Mouse (Mus musculus): Measurements from ENCODE around the gene Gm7029.
"Not testable (repeated sequence)": the region's sequence is repeated elsewhere in the genome, so short reads cannot be mapped to it uniquely, and the experiment has no call there.

Gene Gm7029

DNA sequence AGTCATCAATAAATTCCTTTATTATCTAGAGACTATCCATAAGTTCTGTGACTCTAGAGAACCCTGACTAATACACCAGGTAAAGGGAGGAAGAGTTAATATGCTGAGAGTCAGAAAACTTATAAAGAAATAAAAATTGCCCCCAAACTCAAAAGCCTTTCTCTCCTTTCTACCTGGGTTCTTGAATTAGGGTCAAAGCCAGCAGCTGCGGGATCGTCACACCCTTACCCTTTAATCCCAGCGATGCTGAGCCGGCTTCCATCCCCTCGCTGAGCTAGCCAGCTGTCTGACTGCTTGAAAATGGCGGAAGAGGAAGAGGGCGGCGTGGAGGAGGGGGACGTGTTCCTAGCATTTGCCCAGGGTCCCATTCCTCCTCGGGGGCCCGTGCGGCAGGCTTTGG is at the start of gene Gm7029:
Gene Gm7029 (plus strand): TSS at position 301 of the 400 bp plus-strand sequence.
- DNase-seq = not testable (repeated sequence)

DNA sequence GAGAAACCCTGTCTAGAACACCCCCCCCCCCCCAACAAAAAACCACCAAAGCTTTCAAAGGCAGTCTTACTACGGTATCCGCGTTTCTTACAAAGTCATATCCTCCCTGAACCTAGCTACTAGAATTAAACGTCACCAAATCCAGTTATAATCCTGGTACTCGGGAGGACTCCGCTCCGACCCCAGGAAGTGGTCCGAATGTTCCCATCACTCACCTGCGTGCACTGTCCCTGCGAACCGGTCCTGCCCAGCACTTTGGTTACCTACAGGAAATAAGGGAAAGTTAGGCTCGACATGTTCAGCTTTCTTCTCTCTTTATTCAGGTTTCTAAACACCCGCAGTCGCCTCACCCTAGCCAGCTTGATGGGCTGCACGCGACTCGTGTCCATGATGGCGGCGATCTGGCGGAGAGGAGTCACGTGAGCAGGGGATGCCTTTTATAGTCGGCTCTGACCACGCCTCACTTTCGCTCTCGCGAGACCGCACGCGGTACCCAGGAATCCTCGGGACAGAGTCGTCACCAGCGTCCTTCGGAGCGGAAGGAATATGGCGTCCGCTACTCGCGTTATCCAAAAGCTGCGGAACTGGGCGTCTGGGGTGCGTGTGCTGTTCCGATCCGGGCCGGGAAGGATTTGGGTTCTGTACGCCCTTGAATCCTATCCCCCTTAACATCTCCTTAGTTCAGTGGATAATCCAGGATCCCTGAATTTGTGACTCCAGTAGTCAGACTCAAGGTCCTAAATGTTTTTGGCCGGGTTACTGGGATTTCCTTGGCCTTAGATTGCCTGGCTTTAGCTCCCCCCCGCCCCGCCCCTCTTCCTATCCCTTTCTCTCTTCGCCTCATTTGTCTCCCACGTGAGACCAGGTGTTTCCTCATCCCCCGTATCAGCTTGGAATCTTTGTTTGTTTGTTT is 49.3 kb upstream of the Gm7029 start, which contains the start of the genes Rps28 and Ndufa7:
Gene Rps28 (minus strand): TSS at position 479 of the 913 bp plus-strand sequence.
Gene Ndufa7 (plus strand): TSS at position 489 of the 913 bp plus-strand sequence.
- peak; percentile 97 for DNase-seq

DNA sequence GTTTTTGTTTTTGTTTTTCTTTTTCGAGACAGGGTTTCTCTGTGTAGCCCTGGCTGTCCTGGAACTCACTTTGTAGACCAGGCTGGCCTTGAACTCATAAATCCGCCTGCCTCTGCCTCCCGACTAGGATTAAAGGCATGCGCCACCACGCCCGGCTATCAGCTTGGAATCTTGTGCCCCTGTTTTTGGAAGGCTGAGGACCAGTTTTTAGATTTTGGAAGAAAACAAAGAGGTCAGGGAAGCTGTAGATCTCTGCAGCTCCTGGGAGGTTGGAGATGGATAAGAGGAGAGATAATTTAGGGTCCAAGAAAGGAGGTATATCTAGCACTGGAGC is 48.7 kb upstream of the Gm7029 start:
- DNase-seq = not testable (repeated sequence)

DNA sequence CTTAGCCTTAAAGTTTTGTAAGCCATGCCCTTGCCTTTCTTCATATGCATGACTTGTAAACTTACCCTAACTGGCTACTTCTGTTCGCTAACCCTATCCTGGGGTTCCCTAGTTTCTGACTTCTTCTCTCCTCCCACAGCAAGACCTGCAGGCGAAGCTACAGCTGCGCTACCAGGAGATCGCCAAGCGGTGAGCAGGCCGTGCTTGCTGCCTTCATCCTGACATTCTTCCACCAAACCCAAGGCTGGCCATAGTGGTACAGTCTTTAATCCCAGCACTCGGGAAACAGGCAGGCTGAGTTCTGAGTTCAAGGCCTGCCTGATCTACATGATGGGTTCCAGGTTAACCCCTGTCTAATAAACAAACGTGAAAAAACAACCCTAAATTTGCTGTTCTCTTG is 48.2 kb upstream of the Gm7029 start:
- no peak for DNase-seq

DNA sequence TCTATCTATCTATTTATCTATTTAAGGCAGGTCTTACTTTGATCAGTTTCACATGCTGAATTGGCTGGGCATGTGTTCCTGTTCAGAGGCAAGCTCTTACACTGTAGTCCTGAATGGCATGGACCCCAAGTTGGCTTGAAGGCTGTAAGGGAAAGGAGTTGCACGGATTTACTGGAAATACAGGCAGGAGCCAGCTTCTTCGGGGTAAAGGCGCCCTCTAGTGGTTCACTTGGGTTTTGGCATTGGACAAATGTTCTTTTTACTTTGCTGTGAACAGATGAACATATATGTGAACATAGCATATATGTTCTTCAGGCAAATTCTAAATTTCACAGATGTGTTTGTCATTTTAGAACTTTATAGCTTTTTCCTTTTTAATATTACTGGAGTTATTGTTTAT is 46.8 kb upstream of the Gm7029 start:
- peak; percentile 77 for DNase-seq

DNA sequence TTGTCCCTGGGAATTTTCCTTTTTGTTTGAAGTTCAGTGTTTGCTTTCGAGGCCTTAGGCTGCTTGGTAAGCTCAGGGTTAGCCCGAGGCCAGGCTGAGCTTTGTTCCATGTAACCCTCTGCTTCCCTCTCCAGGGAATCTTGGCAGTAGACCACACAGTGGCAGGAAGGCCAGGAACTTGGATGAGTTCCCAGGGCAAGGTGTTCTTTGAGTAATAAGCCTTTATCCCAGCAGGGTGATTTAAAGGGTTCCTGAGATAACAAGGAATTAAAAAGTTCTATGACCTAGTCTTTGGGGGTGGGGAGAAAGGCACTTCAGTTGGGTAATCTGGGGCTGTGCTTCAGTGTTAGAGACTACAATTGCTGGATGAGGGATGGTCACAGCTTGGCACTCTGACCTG is 44.7 kb upstream of the Gm7029 start:
- DNase-seq = no peak

DNA sequence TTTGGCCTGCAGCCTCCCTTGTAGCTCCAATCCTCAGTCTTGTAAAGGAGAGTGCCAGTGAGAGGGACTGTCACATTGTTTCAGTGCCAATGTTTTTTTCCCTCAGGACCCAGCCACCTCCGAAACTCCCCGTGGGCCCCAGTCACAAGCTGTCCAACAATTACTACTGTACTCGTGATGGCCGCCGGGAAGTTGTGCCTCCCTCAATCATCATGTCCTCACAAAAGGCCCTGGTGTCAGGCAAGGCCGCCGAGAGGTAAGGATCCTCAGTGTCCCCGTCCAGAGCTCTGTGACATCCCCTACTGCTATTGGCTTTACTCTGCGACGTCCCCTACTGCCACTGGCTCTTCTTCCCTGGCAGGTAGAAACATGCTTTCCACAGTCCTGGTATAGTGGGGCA is 44.1 kb upstream of the Gm7029 start:
- no peak for DNase-seq

DNA sequence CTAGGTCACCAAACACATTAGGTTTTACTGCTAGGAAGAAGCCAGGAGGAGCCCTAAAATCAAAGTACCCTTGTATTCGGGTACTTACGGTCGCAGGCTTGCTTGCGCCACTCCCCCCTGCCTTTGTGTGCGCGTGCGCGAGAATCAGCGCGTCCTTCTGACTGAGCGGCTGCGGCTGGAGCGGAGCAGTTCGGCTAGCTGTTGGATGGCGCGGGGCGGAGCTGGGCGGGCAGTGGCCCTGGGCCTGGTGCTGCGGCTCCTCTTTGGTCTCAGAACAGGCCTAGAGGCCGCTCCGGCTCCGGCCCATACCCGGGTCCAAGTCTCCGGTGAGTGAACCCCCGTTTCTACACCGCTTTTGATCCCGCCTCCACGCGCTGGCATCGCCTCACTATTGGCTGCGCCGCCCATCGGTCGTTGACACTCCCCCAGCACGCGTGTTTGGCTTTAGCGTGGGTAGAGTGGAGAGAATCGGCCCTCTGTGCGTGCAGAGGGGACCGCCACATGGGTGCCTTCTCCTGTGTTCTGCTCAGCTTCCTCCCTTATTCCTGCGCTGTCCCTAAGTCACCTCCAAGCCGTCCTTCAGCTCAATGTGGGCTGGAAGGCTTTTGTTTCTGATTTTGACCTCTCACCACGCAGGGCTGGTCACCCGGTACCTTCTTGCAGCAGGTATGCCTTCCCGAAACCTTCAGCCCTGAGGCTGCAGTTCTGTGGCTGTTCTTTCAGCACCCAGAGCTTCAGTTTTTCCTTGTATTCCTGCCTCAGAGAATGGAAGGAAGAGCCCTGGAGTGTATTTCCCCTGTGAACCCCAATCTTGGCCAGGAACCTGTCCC is 30.5 kb upstream of the Gm7029 start, which contains the start of gene Cd320:
Gene Cd320 (plus strand): TSS at position 126 of the 830 bp plus-strand sequence.
- peak; percentile 89 for DNase-seq

DNA sequence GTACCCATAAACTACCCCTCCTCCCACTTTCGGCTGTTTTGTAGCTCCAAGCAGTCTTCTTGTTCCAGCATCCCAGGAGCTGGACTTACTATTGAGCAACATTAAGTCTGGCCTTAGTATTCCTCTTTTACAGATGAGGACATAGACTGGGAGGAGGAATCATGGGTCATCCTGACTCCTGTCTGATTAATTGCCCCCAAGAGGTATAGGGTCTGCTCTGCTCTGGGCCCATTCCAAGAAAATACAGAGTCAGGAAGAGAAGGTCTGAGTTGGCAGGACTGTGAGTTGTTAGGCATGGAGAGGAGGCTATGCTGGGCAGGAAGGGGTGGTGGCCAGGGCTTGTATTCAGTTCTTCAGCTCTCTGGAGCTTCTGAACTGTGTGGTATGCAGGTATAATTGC is 29.4 kb upstream of the Gm7029 start:
- DNase-seq = no peak

DNA sequence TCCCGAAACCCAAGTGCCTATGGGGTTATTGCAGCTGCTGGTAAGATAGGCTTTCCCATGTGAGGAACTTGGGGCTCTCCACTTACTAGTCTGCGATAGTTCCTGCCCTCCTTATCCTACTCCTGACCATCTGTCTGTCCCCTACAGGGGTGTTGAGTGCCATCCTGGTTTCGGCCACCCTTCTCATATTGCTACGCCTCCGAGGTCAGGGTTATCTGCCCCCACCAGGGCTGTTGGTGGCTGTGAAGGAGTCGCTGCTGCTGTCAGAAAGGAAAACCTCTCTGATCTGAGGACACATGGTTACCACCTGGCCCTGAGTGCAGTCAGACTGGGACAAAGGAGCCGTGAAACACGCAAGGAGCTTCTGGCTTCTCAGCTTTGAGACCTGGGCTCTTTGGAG is 25.5 kb upstream of the Gm7029 start:
- no peak for DNase-seq

DNA sequence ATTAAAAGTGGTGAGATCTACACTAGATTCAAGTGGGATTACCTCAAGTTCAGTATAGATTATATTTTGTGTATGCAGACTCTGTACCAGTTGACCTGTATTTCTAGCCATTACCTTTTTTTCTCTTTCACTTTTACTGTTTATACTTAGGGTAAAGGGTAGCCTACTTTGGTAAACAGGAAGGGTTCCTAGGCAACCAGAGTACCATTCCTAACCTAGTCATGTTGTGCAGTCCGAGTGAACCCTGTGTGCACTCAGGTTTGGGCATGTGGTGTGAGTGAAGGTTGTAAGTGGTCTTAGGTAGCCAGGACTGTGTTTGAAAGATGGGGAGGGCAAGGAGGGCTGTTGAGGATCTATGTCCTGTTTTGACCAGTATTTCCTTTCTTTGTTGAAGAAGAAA is 22.3 kb upstream of the Gm7029 start:
- no peak for DNase-seq

DNA sequence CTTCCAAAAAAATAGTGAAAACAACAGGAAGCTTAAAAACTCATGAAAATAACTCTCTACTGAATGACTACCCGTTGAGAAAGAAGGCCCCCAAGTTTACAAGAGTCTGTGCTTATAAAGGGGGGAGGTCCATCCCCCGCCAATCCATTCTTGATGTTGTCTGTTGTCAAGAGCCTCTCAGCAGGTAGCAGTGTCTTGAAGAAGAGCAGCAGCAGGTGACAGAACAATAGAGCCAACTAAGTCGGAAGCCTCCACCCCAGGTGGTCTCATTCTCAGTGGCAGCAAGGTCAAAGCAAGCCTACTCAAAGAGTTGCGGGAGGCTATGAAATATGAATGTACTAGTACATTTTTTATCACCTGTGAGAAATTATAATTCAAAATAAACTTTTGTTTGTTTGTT is 15.8 kb upstream of the Gm7029 start:
- DNase-seq = no peak

DNA sequence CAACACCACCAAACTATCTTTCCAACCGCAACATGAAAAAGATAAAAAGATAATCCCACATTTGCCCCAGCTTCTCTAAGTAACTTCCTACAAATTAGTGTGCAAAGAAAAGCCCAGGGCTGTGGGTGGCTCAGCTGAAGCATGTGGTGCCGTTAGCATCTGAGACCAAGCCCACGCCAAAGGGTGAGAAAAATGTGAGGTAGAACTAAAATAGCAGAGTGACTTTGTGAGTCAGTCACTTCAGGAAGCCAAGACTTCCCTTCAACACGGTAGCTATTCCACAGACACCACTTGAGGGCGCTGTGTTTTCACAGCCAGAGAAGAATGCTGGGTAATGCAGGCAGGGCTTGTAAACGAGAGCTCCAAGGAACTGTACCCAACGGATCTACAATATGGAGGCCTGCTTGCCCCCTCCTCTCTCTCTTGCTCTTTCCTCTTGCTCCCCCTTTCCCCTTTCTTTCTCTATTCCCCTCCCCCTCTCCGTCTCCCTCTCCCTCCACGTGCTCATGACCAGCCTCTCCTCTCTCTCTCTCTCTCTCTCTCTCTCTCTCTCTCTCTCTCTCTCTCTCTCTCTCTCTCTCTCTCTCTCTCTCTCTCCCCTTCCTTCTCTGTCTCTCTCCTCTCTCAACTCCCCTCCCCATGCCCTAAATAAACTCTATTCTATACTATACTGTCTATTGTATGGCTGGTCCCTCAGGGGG is 8.2 kb upstream of the Gm7029 start:
- peak; percentile 78 for DNase-seq

DNA sequence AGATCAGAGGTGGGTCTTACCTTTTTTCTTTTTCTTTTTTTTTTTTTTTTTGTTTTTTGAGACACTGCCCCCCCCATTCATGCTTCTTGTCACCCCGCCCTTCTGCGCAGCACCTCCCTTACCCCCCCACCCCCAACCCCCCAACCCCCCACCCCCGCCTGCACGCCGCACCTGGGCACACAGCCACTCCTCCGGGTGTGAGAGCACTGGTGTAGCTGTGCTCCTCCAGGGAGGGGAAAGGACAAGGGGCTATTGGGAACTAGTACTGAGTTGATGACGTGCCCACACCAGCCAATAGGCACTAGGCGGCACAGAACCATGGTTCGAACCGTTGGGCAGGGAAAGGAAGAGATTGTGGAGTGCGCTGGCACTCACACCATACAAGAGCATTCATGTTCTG is 774 bp downstream of the Gm7029 start:
- DNase-seq = no peak

DNA sequence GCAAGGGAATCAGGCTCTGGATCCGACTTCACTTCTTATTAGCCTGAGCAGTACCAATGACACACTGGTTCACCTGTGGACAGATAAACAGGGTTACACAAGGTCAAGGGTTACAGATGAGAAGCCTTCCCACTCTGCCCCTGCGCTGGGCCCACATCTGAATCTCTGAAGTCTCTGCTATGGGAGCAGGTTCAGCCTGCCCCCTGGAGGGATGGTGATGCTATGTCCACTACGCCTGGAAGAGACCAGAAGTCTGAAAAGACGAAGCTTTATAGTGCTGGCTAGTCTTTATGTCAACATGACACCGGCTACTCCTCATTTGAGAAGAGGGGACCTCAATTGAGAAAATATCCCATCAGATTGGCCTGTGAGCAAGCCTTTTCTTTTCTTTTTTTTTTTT is 2.2 kb downstream of the Gm7029 start:
- peak; percentile 21 for DNase-seq

DNA sequence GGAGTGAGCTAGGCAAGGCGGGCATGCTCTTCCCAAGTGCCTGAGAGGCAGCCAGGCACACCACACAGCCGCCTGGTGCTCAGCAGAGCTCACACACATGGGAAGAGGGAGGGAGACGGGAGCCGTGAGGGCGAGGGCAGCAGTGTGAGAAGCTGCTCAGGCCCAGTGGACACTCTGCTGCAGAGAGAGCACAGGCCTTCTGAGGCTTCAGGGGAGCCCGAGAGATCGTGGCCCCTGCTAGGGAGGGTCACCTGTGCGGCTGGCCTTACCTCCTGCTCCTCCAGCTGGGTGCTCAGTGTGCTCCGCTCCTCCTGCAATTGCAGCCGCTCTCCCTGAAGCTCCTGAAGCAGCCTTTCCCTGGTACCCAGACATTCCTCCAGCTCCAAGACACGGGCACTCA is 10.7 kb downstream of the Gm7029 start:
- not testable (repeated sequence) for DNase-seq

DNA sequence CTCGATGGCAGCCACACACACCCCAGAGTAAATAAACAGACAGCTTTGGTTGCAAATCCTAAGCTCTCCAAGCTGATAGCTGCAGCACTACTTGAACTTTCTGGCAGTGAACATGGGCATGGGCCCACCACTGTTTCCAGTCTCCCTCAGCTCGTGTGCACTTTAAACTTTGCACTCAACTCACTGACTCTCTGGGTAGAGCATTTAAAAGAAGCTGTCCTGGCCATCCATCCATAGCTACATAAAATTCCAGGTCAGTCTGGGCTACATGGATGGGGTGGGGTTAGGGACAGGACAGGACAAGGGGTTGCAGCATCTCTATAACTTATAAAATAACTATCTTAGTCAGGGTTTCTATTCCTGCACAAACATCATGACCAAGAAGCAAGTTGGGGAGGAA is 14.2 kb downstream of the Gm7029 start:
- DNase-seq = not testable (repeated sequence)

DNA sequence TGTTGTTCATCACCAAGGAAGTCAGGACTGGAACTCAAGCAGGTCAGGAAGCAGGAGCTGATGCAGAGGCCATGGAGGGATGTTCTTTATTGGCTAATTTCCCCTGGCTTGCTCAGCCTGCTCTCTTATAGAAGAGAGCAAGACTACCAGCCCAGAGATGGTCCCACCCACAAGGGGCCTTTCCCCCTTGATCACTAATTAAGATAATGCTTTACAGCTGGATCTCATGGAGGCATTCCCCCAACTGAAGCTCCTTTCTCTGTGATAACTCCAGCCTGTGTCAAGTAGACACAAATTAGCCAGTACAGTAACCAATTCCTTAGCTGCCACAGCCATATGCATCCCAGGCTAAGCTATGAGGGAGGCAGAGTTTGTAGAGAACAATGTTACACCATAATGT is 14.6 kb downstream of the Gm7029 start:
- not testable (repeated sequence) for DNase-seq

DNA sequence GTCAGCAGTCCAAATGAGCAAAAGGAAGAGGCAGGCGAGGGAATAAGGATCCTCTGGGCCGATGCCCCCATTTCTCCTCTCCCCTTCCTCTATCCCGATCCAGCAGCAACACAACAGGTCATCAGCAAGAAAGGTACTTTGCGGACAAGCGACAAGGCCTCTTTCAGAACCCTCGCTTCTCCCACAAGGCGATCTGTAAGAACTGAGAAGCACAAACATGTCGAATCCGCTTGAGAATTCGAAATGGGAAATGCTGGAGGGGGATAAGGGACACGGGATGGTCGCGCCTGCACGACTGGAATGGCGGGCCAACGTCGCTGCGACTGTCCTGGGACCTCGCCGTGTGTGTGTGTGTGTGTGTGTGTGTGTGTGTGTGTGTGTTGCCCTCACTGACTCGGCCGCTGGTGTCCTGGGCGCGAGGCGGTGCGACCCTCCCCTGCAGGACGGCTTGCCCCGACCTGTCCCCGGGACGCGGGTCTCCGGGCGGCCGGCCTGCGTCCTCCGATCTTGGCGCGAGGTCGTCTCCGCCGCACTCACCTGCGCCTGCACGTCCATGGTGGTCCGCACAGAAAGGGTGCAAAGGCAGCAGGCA is 16.4 kb downstream of the Gm7029 start:
- DNase-seq = not testable (repeated sequence)

DNA sequence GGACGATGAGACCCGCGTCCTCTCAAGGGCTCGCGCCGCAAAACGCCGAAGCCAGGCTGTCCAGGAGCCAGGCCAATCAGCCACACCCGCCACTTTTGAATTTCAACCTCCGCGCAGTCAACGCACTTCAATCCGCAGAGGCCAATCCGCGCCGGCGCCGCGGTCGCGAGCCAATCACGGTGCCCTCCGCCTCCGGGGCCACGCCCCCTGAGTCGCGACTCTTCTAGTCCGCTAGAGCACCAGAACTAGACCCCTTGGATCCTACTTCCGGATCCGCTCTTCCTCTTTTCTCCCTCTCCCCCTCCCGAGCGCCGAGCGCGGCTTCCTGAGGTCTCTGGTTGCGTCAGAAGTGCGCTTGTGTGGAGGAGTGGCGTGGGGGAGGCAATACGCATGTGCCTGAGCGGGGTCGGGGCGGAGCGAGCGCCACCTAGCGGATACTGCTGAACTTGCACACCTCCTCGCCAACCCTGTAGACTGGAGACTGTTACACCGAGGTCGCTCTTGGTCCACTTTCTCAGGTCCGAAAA is 17.0 kb downstream of the Gm7029 start, which contains the start of gene Kifc1:
Gene Kifc1 (minus strand): TSS at position 129 of the 527 bp plus-strand sequence.
- DNase-seq = peak; percentile 98

DNA sequence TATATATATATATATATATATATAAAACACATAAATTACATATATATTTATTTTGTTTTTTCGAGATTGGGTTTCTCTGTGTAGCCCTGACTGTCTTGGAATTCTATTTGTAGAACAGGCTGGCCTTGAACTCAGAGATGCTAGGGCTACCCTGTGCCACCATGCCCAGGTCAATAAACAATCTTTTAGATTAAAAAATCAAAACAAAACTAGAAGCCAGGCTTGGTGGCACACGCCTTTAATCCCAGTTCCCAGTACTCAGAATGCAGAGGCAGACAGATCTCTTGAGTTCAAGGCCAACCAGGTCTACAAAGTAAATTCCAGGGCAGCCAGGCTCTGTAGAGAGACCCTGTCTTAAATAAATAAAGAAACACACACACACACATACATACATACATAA is 17.7 kb downstream of the Gm7029 start:
- DNase-seq = no peak

DNA sequence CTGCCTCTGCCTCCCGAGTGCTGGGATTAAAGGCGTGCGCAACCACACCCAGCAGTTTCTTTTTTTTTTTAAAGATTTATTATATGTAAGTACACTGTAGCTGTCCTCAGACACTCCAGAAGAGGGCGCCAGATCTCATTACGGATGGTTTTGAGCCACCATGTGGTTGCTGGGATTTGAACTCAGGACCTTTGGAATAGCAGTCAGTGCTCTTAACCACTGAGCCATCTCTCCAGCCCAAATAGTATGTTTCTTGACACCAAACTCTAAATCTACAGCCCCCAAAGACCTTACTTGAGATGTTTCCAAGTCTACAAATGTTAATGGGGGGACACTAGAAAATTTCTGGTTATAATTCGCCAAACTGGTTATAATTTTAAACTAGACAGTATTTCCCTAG is 18.3 kb downstream of the Gm7029 start:
- DNase-seq = not testable (repeated sequence)

All from liver (tissue).